Mouse (Mus musculus) urinary bladder, postnatal 36 days (tissue): Measurements from ENCODE around the gene Ano4.

ENCODE experiments used
- DNase-seq, 2 experiments: peaks; one replicate each; pipeline ENCODE4 v3.0.0; 2022; ENCODE audit warnings: low spot score in 2 of 2, mixed read lengths in 1 of 2

The Ano4 gene

DNA sequence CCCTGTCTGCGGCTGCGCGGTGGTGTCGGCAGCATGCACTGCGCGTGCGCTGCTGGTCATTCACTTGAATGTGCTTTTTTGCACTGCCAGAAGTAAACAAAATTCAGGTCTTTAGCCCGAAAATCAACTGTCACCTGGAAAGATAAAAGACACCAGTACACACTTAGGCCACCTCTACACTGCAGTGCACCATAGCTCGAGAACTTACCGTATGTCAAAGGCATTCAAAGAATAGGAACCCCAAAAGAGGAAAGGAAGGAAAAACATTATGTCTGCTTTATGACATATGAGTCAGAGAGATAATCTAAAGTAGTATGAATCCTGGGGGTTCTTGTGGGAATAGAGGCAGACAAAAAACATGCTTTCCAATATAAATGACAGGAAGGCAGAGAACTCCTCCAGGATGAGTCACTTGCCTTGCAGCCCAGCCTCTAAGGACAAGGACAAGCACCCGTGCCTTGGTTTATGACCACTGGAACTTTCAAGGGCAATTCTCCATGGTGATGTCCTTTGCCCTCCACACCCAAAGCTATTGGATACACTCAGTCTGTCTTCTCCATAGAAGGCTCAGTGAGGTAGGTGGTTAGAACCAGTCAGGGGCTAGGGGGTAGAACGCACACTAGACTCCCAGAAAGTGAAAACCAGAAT lies 394.8 kb downstream of the Ano4 start:
- DNase-seq: no peak
